Mouse (Mus musculus) lung, adult 2 months (tissue): ENCODE results near the gene Plbd2. TPM values are rescaled to one million over a fixed set of nuclear protein-coding genes. Genes with fewer than 3 reads are reported as not detected.
A peak's percentile ranks its signal among the peaks of the same experiment; 100 is the strongest.

Experiments used
- DNase-seq: peaks from one replicate; pipeline ENCODE4 v3.0.0; 2022
- H3K4me1 ChIP-seq: fragments of 200-500 bp; 2 replicates; pipeline ENCODE4 v1.6.1; 2011; ENCODE audit warnings: low read length; ENCODE audit not compliant: control insufficient read depth, insufficient read depth
- H3K4me3 ChIP-seq: fragments of 200-500 bp; replicated peaks from 2 replicates; pipeline ENCODE3; 2011; ENCODE audit warnings: low read depth, mild to moderate bottlenecking, control low read depth, low read length; ENCODE audit errors: extremely low read depth
- CTCF ChIP-seq: fragments of 200-500 bp; IDR thresholded peaks from 2 replicates; pipeline ENCODE4 v1.5.1; 2011; ENCODE audit warnings: mild to moderate bottlenecking, low read length, control low read depth; ENCODE audit not compliant: insufficient read depth
- POLR2A ChIP-seq: fragments of 200-500 bp; IDR thresholded peaks from 2 replicates; pipeline ENCODE4 v1.6.1; 2011; ENCODE audit warnings: low read depth, mild to moderate bottlenecking, control low read depth, low read length, borderline replicate concordance; ENCODE audit errors: extremely low read depth
- WGBS: fragments of 180-500 bp; shearing (Covaris S2); methylation state at CpG from one replicate; pipeline ENCODE4 v1.1.7; 2018; 5-methylcytosine and 5-hydroxymethylcytosine counted together
- polyA plus RNA-seq: library from polyadenylated mRNA; depleted of rRNA; stranded (reverse); fragments of >200 nt; gene quantifications from 2 replicates; pipeline ENCODE4 v1.2.3, GENCODE M21; 2012; rRNA removed

Plbd2 gene
- 40.0 and 42.7 TPM in 2 replicates for polyA plus RNA-seq

- WGBS, result 1% methylated on average over 54 of the region's 55 CpGs
- Histone ChIP-seq H3K4me3 (peak within 1 kb of the TSS; percentile 84), H3K4me1 (peaks cover 12% of the 10 kb centered on the region)
- TF ChIP-seq POLR2A, result peak; percentile 52; the same call in 1 of the 2 replicates
- no peak for TF ChIP-seq CTCF
- DNase-seq, result peak; percentile 77
These were observed at the start of gene Plbd2 for GRCm38 (mm10) chr5:120503144-120503795. Plbd2 (minus strand) TSS chr5:120503625.

DNA sequence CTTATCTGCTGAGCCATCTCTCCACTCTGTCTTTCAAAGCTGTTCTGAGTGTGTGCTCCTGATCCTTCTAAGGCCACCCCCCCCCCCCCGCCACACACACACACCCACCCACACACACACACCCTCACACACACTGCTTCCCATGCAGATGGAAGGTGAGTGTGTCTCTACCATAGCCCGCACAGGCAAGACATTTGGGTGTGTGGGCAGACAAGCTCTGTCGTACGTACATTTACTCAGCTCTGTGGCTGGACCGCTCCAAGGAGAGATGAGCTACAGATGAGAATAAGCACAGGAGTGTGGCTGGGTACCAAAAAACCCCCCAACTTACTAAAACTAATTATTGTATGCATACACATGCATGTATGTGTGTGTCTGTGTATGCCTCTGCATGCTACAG, 47.2 kb upstream of the Plbd2 start:
- Histone ChIP-seq H3K4me3 (no peak overlapping the region), H3K4me1 (no peaks in the 10 kb centered on the region)
- WGBS, result 99% methylated on average over 5 of the region's 5 CpGs
- no peak for DNase-seq
- TF ChIP-seq POLR2A (no peak), CTCF (no peak)

DNA sequence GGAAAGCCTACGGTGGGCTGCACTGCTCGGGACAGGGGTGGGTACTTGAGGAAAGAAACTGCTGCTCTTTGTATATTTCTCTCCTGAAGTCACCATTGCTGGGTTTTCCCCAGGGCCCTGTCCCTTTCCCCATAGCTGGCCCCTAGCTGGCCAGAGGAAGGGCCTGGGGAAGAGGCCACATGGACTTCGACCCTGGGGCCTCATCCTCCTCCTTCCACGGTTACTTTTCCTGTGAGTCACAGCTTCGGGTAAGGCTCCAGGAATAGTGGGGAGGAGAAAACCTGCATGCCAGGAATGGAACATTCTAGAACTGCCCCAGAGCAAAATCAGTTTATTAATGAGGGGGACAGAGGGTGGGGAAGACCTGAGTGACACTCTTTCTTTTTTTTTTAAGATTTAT, 46.7 kb upstream of the Plbd2 start:
- 68% methylated on average over 5 of the region's 5 CpGs for WGBS
- H3K4me1 ChIP-seq, result no peaks in the 10 kb centered on the region
- TF ChIP-seq POLR2A, result no peak
- no peak for TF ChIP-seq CTCF
- no peak for DNase-seq
- no peak overlapping the region for H3K4me3 ChIP-seq

GRCm38 (mm10) chr5:120548236-120548850, 44.9 kb upstream of the Plbd2 start:
- no peak for DNase-seq
- Histone ChIP-seq H3K4me3 (no peak overlapping the region), H3K4me1 (no peaks in the 10 kb centered on the region)
- TF ChIP-seq POLR2A (no peak), CTCF (no peak)
- 79% methylated on average over 11 of the region's 11 CpGs for WGBS

DNA sequence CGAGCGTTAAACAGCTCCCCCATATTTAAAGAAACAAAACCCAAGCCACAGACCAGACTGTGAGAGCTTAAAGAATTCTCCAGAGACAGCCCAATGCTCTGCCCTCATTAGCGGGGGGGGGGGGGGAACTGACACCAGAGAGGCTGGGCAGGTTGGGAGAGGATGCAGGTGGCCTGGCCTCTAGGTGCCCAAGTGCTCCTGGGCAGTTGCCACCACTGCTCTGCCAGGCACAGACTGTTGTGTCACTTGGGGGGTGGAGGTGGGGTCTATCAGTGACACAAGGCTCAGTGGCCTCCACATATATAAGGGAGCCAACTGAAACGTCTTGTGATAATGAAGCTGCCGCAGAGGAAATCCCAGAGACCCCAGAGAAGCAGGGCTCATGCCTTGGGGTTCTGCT, 33.2 kb upstream of the Plbd2 start:
- DNase-seq, result no peak
- Histone ChIP-seq H3K4me3 (no peak overlapping the region), H3K4me1 (no peaks in the 10 kb centered on the region)
- TF ChIP-seq CTCF (no peak), POLR2A (no peak)
- WGBS, result 74% methylated on average over 5 of the region's 5 CpGs

- Histone ChIP-seq H3K4me3 (no peak overlapping the region), H3K4me1 (no peaks in the 10 kb centered on the region)
- TF ChIP-seq POLR2A (no peak), CTCF (no peak)
- DNase-seq, result no peak
- WGBS, result 66% methylated on average over 13 of the region's 13 CpGs
These were observed 32.6 kb upstream of the Plbd2 start for GRCm38 (mm10) chr5:120536046-120536445.

DNA sequence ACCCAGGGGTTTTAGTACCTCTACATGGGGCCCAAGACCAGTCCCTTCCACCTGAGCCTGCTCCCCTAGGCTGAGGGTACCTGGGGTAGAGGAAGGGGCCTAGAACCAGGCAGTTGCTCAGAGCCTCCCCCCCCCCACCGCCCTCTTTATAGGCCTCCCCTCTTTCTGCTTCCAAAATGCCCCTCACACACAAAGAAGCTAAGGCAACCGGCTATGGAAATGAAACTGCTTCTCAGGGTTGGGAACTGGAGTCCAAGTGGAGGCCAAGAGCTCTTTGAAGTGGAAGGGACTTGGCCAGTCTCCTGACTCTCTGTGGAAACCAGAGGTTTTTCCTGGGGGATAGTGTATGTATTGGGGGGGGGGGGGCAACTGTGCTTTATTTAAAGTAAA, 31.3 kb upstream of the Plbd2 start:
- WGBS, result 55% methylated on average over 2 of the region's 2 CpGs
- Histone ChIP-seq H3K4me3 (no peak overlapping the region), H3K4me1 (no peaks in the 10 kb centered on the region)
- TF ChIP-seq CTCF (no peak), POLR2A (no peak)
- DNase-seq, result no peak

DNA sequence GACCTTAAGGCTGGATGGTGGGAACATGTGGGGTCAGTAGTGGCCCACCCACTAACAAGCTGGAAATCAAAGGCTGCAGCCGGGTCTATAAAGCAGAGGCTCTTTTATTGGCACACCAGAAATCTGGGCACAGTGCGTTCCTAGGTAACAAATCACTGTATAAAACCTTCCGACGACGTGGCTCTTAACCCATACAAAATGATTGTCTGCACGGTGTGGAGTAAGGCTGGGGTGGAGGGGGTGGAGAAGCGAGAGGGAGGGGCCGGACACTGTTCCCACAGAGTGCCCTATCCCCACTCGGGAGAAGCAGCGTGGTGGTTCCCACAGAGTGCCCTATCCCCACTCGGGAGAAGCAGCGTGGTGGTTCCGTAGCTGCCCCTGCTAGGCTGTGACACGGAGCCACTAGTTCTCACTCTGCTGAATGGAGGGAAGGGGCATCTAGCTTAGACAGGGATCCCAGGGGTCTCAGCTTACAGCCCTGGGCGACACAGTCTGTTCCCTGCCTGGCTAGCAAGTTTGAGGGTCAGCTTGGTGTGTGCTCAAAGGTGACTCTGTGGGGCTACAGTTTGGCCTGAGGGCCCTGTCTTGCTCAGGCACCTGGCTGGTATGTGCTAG, 30.8 kb upstream of the Plbd2 start:
- TF ChIP-seq POLR2A (no peak), CTCF (no peak)
- Histone ChIP-seq H3K4me1 (no peaks in the 10 kb centered on the region), H3K4me3 (no peak overlapping the region)
- WGBS, result 68% methylated on average over 15 of the region's 15 CpGs
- DNase-seq, result no peak

DNA sequence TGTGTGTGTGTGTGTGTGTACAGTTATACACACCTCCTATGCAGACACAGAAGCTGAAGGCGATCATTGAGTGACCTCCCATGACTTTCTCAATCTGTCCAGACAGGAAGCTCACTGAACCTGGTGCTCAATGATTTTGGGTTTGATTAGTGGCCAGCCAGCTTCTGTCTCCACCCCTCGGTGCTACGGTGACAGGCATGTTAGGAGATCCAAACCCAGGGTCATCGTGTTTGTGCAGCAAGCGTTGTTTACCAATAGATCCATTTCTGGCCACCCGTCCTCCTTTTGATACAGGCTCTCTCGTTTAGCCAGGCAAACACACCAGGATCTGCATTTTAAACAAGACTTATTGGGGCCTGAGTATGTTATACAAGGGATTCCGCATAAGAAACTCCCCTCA, 28.2 kb upstream of the Plbd2 start:
- 67% methylated on average over 8 of the region's 8 CpGs for WGBS
- DNase-seq, result no peak
- TF ChIP-seq CTCF (no peak), POLR2A (no peak)
- Histone ChIP-seq H3K4me3 (no peak overlapping the region), H3K4me1 (no peaks in the 10 kb centered on the region)
